17 mouse cellular contexts compared by ENCODE assay signal in genomic region chr2:52227584-52227983, GRCm38 (mm10).
A peak's percentile ranks its signal among the peaks of the same experiment; 100 is the strongest.
DNase-seq lines count a peak whose midpoint lies in the region; ATAC-seq and TF ChIP-seq lines count a peak whose summit lies in the region.
"Had no signal": no experiment of that assay in that cellular context is flagged by ENCODE, and none has a peak within 500 bp of the region (broad histone marks: within the 10 kb centered on the region; RNA-seq: fewer than 3 reads in every experiment).

No protein-coding gene starts in this region.

- H3K4me1 ChIP-seq in hindbrain, postnatal 0 days (ENCODE audit: insufficient read depth, low read length): no peaks in the 10 kb centered on the region
- no peaks in the 10 kb centered on the region for H3K4me1 ChIP-seq in hindbrain, embryonic 10.5 days (replicated peaks)
- H3K4me1 ChIP-seq: hindbrain, embryonic 13.5 days; limb, embryonic 15.5 days; lung, embryonic 15.5 days had no signal

- no peaks in the 10 kb centered on the region for H3K36me3 ChIP-seq in hindbrain, postnatal 0 days (ENCODE audit: insufficient read depth, low read length)
- no peaks in the 10 kb centered on the region for H3K36me3 ChIP-seq in hindbrain, embryonic 10.5 days
- H3K36me3 ChIP-seq: hindbrain, embryonic 13.5 days; limb, embryonic 15.5 days; lung, embryonic 15.5 days had no signal

- H3K27me3 ChIP-seq in hindbrain, postnatal 0 days (ENCODE audit: insufficient read depth, low read length): no peaks in the 10 kb centered on the region
- no peaks in the 10 kb centered on the region for H3K27me3 ChIP-seq in hindbrain, embryonic 10.5 days (ENCODE audit: insufficient read depth, poor library complexity, severe bottlenecking)
- H3K27me3 ChIP-seq: hindbrain, embryonic 13.5 days; limb, embryonic 15.5 days; lung, embryonic 15.5 days had no signal

- no peak for ATAC-seq in hindbrain, postnatal 0 days
- no peak for ATAC-seq in megakaryocyte-erythroid progenitor cell, adult 5-6 weeks (replicated peaks; ENCODE audit: low FRiP score, low TSS enrichment, poor library complexity, severe bottlenecking)
- ATAC-seq: forebrain, embryonic 16.5 days had no signal

- DNase-seq in cerebellum, postnatal 10 days: peak; percentile 56
- no peak for DNase-seq in cerebellum, postnatal 36 days
- peak; percentile 19 for DNase-seq in hindbrain, postnatal 0 days (ENCODE audit: low spot score)
- DNase-seq in hindbrain, embryonic 10.5 days (ENCODE audit: low spot score): no peak
- DNase-seq in ovary, postnatal 36 days (ENCODE audit: low spot score): peak; percentile 28
- DNase-seq in ovary, postnatal 10 days (ENCODE audit: low spot score): no peak
- DNase-seq in right cerebral cortex, adult 18-20 months: no peak
- DNase-seq: cerebellum, adult 9-10 months; gastrocnemius, postnatal 14 days; kidney, adult 8-10 months; thymus, postnatal 14 days had no signal

- no peak; the same call in 1 of the 2 replicates for TF ChIP-seq CTCF in hindbrain, postnatal 0 days (IDR thresholded peaks at IDR 0.05; ENCODE audit: low read depth)

- 69% methylated on average over 3 of the region's 3 CpGs for WGBS in hindbrain, postnatal 0 days
- WGBS in hindbrain, embryonic 10.5 days: 63% methylated on average over 3 of the region's 3 CpGs

- no peak overlapping the region for H3K4me2 ChIP-seq in hindbrain, postnatal 0 days (ENCODE audit: low read depth, low read length)
- H3K4me2 ChIP-seq: hindbrain, embryonic 13.5 days; limb, embryonic 15.5 days; lung, embryonic 15.5 days had no signal

- H3K27ac ChIP-seq in hindbrain, postnatal 0 days: no peak overlapping the region
- H3K27ac ChIP-seq in hindbrain, embryonic 10.5 days: no peak overlapping the region
- H3K27ac ChIP-seq: hindbrain, embryonic 13.5 days; limb, embryonic 15.5 days; lung, embryonic 15.5 days had no signal

- no peak overlapping the region for H3K4me3 ChIP-seq in hindbrain, postnatal 0 days (ENCODE audit: low read length)
- no peak overlapping the region for H3K4me3 ChIP-seq in hindbrain, embryonic 10.5 days
- H3K4me3 ChIP-seq: hindbrain, embryonic 13.5 days; limb, embryonic 15.5 days; lung, embryonic 15.5 days; myocyte had no signal

- H3K9me3 ChIP-seq in hindbrain, postnatal 0 days (ENCODE audit: low read length): no peaks in the 10 kb centered on the region
- H3K9me3 ChIP-seq in hindbrain, embryonic 10.5 days: no peaks in the 10 kb centered on the region
- H3K9me3 ChIP-seq: hindbrain, embryonic 13.5 days; limb, embryonic 15.5 days; lung, embryonic 15.5 days had no signal

- H3K9ac ChIP-seq in hindbrain, postnatal 0 days (replicated peaks; ENCODE audit: low read length): no peak overlapping the region
- H3K9ac ChIP-seq: hindbrain, embryonic 13.5 days; limb, embryonic 15.5 days; lung, embryonic 15.5 days had no signal

Comparison
In these comparisons a context has a peak if more than half of its experiments do, and no peak if none do; other contexts are left out.
1. DNase-seq: peak in cerebellum, postnatal 10 days (2 of 2), hindbrain, postnatal 0 days (single experiment) and ovary, postnatal 36 days (single experiment); none in cerebellum, postnatal 36 days (0 of 2), hindbrain, embryonic 10.5 days (single experiment), ovary, postnatal 10 days (single experiment) and right cerebral cortex, adult 18-20 months (single experiment).